Mouse (Mus musculus) telencephalon, adult 2 months (tissue): ENCODE measurements around the gene Elobl.
"Not testable (repeated sequence)": the region's sequence is repeated elsewhere in the genome, so short reads cannot be mapped to it uniquely, and the experiment has no call there.

ENCODE experiments used
- DNase-seq: peaks from one replicate; pipeline ENCODE4 v3.0.0-alpha.2; 2011; ENCODE audit warnings: low read depth, low spot score

Gene Elobl

DNA sequence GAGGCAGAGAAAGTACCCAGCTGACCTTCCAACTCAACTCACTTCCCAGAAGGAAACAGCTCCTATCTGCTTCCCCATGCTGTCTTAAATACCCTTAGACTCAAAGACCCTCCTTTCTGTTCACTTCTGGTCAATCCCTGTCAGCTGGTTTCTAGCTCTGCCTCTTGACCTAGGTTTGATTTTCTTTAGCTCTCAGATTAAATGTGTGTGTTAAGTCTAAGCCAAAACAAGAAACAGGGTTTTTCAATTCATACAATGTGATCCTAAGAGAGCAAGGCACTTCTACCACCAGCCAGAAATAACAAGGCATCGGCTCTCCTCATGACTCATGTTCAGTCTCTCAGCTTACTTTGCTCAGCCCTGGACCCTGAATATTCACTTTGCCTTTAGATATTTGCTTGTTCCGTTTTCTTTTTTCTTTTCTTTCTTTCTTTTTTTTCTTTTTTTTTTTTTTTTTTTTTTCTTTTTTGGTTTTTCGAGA, at the start of gene Elobl:
Elobl (minus strand) TSS at position 51 of the 481 bp plus-strand sequence.
- DNase-seq = no peak

DNA sequence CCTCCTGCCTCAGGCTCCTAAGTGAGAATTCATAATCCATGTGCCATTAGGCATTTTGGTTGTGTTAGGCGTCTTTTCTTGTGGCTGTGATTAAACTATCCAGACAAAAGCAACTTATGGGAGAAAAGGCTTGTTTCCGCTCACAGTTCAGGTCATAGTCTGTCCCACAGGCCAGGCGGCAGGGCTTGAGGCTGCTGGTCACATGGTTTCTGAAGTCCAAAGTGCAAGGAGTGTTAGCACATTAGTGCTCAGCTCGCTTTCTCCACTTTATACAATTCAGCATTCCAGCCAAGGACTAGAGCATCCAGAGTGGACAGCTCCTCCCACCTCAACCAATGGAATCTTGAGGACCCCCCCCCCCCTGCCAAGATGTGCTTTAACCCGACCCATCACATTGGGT, 45.5 kb upstream of the Elobl start:
- DNase-seq = no peak

DNA sequence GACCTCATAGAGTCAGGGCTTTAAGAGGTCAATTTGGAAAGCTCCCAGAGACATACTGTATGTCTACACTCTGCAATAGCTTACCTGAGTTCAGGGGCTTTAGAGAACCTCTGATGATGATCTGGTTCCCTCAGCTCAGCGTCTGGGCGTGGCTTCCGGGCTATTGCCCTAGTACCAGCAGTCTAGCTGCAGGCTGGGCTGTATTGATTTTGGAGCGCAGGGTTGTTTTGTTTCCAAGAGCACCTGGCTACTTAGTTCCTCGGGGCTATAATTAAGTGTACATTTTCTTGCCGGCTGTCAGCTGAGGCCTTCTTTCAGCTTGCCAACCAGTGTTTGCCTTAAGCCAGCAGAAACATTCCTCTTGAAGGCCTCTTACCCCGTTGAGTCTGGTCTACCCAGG, 42.8 kb upstream of the Elobl start:
- no peak for DNase-seq

DNA sequence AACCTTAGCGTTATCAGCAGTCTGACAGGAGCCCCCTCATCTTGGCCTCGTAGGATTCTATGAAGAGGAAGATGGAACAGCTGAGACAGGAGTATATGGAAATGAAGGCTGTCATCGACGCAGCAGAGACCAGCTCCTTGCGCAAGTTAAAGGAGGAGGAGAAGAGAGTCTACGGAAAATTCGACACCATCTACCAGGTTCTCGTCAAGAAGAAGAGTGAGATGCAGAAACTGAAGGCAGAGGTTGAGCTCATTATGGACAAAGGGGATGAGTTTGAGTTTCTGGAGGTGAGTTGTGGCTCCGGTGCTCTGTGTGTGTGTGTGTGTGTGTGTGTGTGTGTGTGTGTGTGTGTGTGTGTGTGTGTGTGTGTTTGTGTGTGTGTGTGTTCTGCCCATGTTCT, 42.3 kb upstream of the Elobl start:
- no peak for DNase-seq

DNA sequence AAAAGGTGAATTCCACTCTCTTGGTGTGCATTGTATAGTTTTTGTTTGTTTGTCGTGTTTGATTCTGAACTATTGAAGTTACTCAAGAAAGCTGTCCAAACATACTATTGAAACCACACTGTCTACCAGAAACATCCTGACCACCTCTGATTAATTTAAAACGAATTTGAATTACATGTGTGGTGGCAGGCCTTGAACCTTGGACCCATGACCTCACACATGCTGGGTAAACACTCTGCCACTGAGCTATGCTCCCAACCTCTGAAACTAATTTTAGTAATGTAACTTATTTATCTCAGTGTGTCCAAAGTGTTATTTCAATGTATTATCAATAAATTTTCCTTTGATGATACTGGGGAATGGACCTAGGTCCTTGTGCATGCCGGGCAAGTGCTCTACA, 40.9 kb upstream of the Elobl start:
- no peak for DNase-seq

DNA sequence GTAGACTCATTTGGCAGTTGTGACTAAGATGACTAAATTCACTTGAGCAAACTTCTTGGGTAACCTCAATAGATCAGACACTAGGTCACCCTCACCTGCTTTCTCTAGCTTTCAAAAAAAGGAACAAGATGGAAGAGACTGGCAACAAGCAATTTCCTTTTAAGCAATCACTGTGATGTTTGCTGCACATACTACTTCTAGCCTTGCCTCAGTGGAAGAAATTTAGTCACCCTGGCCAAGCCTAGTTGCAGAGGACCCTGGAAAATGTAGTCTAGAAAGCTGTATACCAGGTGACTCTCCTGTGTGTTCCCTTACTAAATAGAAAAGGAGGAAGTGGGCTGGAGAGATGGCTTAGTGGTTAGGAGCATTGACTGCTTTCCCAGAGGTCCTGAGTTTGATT, 39.7 kb upstream of the Elobl start:
- DNase-seq = no peak

DNA sequence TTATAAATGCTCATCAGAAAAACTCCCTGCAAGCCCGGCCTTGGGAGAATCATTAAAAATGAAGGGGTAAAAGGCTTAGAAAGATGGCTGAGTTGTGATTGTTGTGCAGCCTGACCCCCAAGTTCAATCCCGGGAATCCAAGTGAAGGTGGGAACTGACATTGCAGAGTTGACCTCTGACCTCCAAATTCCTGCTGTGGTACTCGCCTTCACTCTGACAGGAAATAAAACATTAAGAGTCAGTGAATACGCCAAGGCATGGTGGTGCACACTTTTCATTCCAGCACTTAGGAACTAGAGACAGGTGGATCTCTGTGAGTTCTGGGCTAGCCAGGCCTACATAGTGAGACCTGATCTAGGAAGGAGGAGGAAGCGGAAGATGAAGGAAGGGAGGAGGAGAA, 38.7 kb upstream of the Elobl start:
- DNase-seq = no peak

DNA sequence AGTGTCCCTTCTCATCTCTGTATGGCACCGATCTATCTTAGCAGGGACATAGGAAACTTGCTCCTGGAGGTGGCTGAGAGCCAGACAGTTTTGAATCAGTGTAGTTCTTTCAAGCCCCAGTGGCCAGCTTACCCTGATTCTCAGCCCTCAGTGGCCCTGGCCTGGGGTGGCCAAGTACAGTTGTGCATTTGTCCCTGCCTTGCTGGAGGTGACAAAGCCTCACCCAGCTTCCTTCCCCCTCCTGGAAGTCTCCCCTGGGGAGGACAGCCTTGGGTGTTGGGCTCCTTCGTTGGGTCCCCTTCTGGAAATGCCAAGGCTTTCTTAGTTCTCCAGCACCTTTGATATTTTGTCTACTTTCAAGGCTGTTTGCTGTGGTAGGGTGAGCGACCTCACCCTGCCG, 37.0 kb upstream of the Elobl start:
- no peak for DNase-seq

DNA sequence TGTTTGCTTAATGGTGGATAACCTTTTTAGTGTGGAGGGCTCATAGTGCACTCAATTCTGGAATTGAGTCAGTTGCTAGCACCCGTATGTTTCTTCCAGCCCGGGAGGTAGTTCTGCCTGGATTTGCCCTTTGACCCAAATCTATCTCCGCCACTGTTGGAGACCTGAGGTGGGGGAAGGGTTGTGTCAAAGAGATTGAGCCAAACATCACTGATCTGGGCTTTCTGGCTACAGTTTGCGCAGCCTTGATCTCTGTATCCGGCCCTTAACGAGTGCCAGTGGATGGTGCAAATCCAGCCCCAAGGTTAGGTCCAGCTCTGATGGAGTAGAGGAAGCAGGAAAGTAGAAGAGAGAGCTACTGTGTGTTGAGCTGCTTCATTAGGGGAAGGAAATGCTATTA, 36.3 kb upstream of the Elobl start:
- no peak for DNase-seq

DNA sequence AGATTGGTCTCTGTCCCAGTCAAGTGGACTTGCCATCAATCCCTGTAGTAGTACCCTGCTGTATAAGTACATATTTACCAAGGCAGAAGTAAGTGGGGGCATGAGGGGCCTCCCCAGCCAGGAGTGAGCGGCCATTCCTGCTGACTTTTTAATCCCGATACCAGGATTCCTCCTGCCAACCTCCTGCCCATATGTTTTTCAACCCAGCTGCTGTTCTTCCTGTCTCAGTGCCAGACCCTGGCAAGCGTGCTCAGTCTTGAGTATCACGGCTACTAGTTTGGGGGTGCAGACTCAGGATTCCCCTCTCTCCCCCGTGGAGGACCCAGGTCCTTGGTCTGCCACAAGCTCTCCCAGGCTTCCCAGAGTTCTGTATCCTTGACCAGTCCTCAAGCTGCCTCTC, 35.9 kb upstream of the Elobl start:
- no peak for DNase-seq

DNA sequence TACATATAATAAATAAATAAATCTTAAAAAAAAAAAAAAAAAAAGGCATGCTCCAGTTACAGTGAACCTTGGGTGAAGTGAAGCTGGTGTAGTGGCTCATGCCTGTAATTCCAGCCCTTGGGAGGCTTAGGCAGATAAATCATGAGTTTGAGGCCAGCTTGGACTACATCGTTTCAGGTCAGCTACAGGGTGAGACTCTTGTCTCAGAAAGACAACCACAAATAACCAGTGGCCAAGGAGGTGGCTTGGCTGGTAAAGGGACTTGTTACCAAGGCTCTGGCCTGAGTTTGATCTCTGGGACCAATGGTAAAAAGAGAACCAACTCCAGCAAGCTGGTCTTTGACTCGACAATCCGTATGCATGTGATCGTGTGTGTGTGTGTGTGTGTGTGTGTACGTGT, 35.3 kb upstream of the Elobl start:
- no peak for DNase-seq

DNA sequence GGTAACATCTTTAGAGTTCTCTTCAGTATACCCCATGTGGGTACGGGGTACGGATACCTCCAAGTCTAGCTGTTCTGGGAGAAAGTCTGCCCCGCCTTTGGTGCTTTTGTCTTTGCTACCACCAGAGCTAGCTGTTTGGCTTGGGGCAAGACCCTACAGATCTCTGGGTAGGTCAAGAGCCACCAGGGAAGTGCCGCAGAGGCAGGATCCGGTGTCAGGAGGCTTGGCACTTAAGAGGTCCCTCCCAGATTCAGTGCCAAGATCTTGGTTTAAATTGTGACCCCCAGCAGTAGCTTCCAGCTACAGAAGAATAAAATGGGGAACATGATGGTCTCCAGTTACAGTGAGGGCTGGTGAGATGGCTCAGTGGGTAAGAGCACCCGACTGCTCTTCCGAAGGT, 34.8 kb upstream of the Elobl start:
- no peak for DNase-seq

DNA sequence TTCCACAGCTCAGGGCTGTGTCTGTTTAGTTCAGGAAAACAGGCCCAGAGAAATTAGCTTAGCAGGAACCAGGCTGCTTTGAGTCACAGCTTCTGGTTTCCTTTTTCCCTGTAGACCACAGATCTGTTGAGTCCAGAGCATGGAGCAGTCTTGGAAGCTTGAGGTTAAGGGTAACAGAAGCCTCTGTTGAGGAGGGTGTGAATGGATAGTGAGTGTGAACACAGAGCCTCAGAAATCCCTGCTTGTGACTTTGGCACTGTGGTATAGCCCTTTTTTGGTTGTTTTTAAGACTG, 33.7 kb upstream of the Elobl start:
- DNase-seq = no peak

DNA sequence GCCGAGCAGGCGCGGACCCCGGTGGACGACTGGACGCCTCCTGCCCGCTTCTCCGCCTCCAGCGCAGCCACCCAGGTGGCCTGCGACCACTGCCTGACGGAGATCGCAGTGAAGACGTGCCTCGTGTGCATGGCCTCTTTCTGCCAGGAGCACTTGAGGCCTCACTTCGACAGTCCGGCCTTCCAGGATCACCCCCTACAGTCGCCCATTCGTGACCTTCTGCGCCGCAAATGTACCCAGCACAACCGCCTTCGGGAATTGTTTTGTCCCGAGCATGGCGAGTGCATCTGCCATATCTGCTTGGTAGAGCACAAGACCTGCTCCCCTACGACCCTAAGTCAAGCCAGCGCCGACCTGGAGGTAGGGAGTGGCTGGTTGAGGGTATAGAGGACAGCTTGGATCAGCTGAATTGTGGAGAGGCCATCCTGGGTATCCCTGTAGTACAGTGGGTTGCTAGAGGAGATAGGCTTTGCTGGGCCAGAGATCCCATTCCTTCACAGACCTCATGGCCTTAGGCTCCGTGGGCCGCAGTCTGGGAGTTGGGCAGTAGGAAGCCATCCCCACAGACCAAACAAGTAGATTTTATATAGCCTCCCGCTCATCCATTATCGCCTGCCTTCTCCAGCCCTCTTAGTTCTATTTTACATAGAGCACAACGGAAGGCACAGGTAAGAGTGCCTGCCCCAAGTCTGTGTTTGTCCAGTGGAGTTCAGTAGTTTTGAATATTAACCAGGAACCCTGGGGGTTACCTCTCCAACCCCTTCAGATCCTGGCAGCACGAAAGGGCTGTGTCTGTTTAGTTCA, 33.2 kb upstream of the Elobl start:
- DNase-seq = no peak

DNA sequence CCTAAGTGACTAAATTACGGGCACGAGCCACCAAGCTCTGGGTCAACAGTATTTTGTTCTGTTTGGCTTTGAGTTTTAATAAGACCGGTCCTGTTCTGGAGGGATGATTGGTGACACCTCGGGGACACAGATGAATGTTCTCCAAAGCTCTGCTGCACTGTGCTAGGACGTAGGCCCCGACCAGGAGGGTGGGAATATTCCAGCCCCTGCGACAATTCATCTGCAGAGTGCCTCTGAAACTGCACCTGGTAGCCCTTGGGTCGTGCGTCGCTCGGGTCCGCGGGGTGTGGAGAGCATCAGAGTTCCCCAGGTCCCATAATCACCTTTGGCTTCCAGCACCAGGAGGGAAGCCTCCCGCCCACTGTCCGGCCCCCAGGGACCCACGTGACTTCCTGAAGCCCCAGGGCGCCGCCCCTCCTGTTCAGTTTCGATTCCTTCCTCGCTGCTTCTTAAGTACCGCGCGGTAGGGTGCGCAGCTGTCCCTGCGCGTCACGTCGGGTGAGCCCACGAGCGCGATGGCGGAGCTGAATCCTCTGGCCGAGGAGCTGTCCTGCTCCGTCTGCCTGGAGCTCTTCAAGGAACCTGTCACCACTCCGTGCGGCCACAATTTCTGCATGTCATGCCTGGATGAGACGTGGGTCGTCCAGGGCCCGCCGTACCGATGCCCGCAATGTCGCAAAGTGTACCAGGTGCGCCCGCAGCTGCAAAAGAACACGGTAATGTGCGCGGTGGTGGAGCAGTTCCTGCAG, 32.4 kb upstream of the Elobl start, which contains the start of gene Trim25:
Trim25 (plus strand) TSS at position 403 of the 749 bp plus-strand sequence.
- peak; percentile 26 for DNase-seq

DNA sequence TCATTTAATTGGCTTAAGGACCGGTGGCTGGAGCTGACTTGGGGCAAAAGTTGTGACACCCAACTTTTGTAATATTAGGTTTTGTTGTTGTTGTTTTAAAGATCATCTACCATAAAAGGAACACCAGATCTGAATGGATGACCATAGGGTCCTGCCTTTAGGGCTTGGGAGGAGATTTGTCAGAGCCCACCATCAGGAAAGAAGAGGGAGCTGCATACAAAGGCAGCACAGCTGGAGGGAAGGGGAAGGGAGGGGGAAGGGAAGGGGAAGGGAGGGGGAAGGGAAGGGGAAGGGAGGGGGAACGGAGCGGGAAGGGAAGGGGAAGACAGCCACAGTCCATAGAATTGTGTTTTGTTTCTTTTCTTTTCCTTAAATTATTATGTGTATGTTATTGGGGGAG, 31.7 kb upstream of the Elobl start:
- DNase-seq = no peak

DNA sequence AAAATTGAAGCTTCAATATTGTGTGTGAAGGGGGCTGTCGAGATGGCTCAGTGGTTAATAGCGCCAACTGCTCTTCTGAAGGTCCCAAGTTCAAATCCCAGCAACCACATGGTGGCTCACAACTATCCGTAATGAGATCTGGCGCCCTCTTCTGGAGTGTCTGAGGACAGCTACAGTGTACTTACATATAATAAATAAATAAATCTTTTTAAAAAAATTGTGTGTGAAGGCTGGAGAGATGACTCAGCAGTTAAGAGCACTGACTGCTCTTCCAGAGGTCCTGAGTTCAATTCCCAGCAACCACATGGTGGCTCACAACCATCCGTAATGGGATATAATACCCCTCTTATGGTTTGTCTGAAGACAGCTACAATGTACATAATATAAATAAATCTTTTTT, 30.6 kb upstream of the Elobl start:
- DNase-seq = not testable (repeated sequence)

DNA sequence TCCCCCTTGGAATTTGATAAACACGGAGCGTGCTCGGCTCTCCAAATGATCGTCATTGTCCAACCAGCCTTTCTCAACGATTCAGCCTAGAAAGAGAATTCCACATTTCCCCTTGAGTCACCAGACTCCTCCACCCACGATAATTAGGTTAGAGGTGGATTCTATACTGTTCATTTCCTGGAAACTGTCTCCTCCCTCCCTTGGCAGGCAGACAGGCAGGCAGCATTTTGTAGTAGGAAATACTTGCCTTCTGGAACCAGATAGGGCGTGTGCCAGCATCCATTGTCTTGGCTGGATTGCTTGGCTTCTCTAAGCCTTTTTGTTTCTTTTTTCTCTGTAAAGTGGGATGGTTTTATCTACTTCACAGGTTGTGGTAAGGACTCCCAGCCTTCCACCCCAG, 29.7 kb upstream of the Elobl start:
- no peak for DNase-seq

DNA sequence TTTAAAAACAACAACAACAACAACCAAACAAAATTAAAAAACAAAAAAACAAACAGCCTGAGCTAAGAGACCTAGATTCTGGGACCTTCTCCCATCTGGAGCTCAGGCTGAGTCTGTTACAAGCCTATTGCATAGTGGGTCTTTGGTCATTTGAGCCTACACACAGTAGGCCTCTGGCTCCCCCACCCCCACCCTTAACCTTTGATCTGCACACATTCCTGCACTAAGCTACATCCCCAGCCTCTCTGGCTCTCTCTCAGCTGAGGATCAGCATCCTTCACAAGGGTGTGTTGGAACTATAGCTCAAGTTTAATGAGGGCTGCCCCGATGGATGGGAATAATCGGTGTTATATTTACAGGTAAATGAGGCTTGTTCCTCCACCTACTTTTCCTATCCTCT, 28.9 kb upstream of the Elobl start:
- DNase-seq = no peak

DNA sequence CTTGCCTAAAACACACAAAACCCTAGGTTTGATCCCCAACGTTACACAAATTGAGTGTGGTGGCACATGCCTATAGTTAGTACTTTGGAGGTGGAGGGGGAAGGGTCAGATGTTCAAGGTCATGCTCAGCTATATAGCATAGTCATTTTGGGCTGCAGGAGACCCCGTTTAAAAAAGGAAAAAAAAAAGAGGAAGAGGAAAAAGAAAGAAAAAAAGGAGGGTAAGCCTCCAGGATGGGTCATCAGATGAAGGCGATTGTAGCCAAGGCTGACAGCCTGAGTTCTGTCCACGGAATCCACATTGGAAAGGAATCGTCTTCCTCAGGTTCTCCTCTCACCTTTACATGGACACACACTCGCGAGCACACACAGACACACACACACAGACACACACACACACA, 27.8 kb upstream of the Elobl start:
- no peak for DNase-seq

DNA sequence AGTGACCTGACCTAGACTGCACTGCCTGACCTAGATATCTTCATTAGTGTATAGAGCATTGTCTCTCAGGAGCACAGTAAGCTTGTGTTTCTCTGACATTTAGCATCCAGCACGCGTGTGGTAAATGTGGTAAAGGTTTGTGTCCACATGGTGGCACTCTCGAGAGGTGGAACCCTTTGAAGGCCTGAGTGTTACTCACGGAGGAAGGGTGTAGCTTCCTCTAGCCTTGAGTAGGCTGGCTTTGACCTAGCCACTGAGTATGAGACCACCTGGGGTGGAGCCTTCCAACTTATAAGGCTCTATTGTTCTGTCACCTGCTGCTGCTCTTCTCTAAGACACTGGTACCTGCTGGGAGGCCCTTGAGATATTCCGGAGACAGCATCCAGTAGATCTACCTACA, 26.9 kb upstream of the Elobl start:
- no peak for DNase-seq

DNA sequence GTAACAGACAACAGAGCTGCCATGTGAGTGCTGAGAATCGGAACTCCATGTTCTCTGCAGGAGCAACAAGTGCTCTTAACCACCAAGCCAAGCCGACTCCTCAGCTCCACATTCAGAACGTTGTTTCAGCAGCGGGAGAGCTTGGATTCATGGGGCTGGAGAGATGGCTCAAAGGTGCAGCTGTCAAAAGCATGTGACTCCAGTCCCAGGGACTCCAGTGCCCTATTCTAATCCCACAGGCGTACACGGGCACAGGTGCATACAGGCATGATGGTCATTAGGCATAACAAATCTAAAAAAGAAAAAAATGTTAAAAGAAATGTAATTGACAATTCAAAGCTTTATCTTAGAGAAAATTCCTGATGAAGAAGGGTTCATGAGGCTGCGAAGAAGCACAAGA, 26.5 kb upstream of the Elobl start:
- no peak for DNase-seq

DNA sequence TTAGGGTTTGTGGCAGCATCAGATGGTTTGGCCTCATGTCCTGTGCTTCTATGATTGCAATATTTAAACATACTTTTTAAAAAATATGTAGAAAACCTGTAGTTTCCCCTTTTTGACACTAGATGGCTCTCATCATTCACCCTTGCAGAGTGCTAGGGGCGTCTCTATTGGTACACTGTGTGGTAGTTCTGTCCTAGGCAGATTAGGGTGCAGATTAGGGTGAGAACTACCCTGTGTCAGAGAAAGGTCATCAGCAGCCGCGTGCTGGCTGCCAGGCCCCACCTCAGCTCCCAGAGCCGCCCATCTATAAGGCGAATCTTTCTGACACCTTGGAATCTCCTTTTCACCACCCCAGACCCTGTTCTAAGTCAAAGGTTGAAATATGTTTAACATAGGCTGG, 22.8 kb upstream of the Elobl start:
- no peak for DNase-seq
